Mouse (Mus musculus) limb, embryonic 10.5 days (tissue): ENCODE measurements at regions not wholly inside any gene's neighbourhood (a gene's known extent, or its start where the extent isn't known, plus 50 kb on each side); places are given as distances from the start of the nearest gene placed in this dataset.

Experiments
- DNase-seq: peaks from one replicate; pipeline ENCODE4 v3.0.0-alpha.2; 2017; ENCODE audit warnings: low spot score
- H3K27ac ChIP-seq: fragments of 300-500 bp; sonication (generic); 2 replicates; pipeline ENCODE4 v1.5.1; 2016; ENCODE audit warnings: mild to moderate bottlenecking
- H3K27me3 ChIP-seq: fragments of 300-500 bp; sonication (generic); 2 replicates; pipeline ENCODE4 v1.6.1; 2016; ENCODE audit warnings: low read depth, mild to moderate bottlenecking; ENCODE audit not compliant: poor library complexity, severe bottlenecking
- H3K36me3 ChIP-seq: fragments of 300-500 bp; sonication (generic); 2 replicates; pipeline ENCODE4 v1.6.1; 2016; ENCODE audit warnings: mild to moderate bottlenecking, moderate library complexity
- H3K4me1 ChIP-seq: fragments of 300-500 bp; sonication (generic); 2 replicates; pipeline ENCODE4 v1.6.1; 2016
- H3K4me3 ChIP-seq: fragments of 300-500 bp; sonication (generic); 2 replicates; pipeline ENCODE4 v1.5.1; 2016; ENCODE audit warnings: mild to moderate bottlenecking, moderate library complexity
- H3K9me3 ChIP-seq: fragments of 300-500 bp; sonication (generic); replicated peaks from 2 replicates; pipeline ENCODE4 v1.6.1; 2016; ENCODE audit warnings: mild to moderate bottlenecking
- WGBS: fragments of 180-500 bp; shearing (Covaris S2); methylation state at CpG from one replicate; pipeline ENCODE4 v1.1.7; 2016; 5-methylcytosine and 5-hydroxymethylcytosine counted together

DNA sequence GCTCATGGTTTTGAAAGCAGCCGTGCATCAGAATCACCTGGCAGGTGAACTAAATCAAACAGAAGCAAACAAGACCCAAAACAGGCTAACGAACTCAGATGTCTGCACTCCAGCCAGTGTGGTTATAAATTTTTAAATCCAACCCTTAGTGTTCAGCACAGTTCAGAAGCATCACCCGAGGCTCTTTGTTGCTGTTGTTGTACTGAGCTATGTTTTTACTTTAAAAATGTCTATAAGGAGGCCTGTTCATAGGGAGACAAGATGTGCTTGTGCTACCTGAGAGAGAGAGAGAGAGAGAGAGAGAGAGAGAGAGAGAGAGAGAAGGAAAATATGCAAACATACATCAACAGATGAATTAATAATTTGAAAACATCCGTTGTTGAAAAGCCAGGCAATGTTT, 1503.1 kb upstream of the Gm6569 start:
- Histone ChIP-seq H3K4me1 (no peaks in the 10 kb centered on the region), H3K27me3 (no peaks in the 10 kb centered on the region), H3K36me3 (no peaks in the 10 kb centered on the region), H3K4me3 (no peak overlapping the region), H3K9me3 (no peaks in the 10 kb centered on the region), H3K27ac (no peak overlapping the region)
- DNase-seq, result no peak
- 78% methylated on average over 4 of the region's 4 CpGs for WGBS

GRCm38 (mm10) chr15:72334497-72334896, 1499.9 kb upstream of the Gm6569 start:
- Histone ChIP-seq H3K9me3 (no peaks in the 10 kb centered on the region), H3K4me1 (no peaks in the 10 kb centered on the region), H3K27ac (no peak overlapping the region), H3K4me3 (no peak overlapping the region), H3K36me3 (no peaks in the 10 kb centered on the region), H3K27me3 (no peaks in the 10 kb centered on the region)
- no peak for DNase-seq
- WGBS, result 89% methylated on average over 4 of the region's 4 CpGs

DNA sequence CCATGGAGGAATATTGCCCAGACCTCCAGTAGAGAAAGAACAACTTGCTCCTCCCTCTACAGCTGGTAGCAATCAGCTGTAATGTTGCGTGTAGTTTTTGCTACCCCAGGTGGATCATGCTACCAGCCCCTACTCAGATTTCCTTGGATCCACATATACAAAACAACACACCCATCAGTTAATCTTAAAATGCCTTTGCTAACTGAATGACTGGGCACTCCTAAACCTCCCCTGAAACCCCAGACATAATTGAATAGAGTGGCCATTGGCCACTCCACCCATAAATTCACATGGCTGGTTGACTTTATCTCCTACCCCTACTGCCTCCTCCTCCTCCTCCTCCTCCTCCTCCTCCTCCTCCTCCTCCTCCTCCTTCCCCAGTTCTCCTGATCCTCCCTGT, 1494.7 kb upstream of the Gm6569 start:
- DNase-seq, result no peak
- WGBS, result 82% methylated on average over 1 of the region's 1 CpGs
- H3K27me3 ChIP-seq, result no peaks in the 10 kb centered on the region
- H3K27ac ChIP-seq, result no peak overlapping the region
- no peaks in the 10 kb centered on the region for H3K9me3 ChIP-seq
- no peaks in the 10 kb centered on the region for H3K4me1 ChIP-seq
- no peak overlapping the region for H3K4me3 ChIP-seq
- H3K36me3 ChIP-seq, result no peaks in the 10 kb centered on the region

GRCm38 (mm10) chr15:72341991-72342390, 1492.4 kb upstream of the Gm6569 start:
- no peak for DNase-seq
- H3K36me3 ChIP-seq, result no peaks in the 10 kb centered on the region

GRCm38 (mm10) chr15:72342504-72342903, 1491.9 kb upstream of the Gm6569 start:
- no peak overlapping the region for H3K4me3 ChIP-seq

More at GRCm38 (mm10) chr15:72341991-72342390, 1492.4 kb upstream of the Gm6569 start:
- Histone ChIP-seq H3K4me3 (no peak overlapping the region), H3K27ac (no peak overlapping the region), H3K27me3 (no peaks in the 10 kb centered on the region), H3K9me3 (no peaks in the 10 kb centered on the region), H3K4me1 (no peaks in the 10 kb centered on the region)
- WGBS, result 96% methylated on average over 2 of the region's 2 CpGs

GRCm38 (mm10) chr15:72343794-72344193, 1490.6 kb upstream of the Gm6569 start:
- Histone ChIP-seq H3K36me3 (no peaks in the 10 kb centered on the region), H3K4me3 (no peak overlapping the region), H3K4me1 (no peaks in the 10 kb centered on the region), H3K27me3 (no peaks in the 10 kb centered on the region), H3K9me3 (no peaks in the 10 kb centered on the region), H3K27ac (no peak overlapping the region)
- DNase-seq, result no peak

More at GRCm38 (mm10) chr15:72342504-72342903, 1491.9 kb upstream of the Gm6569 start:
- no peak overlapping the region for H3K27ac ChIP-seq
- H3K27me3 ChIP-seq, result no peaks in the 10 kb centered on the region
- no peaks in the 10 kb centered on the region for H3K36me3 ChIP-seq
- no peaks in the 10 kb centered on the region for H3K9me3 ChIP-seq
- WGBS, result 77% methylated on average over 4 of the region's 4 CpGs
- DNase-seq, result peak; percentile 12
- no peaks in the 10 kb centered on the region for H3K4me1 ChIP-seq

DNA sequence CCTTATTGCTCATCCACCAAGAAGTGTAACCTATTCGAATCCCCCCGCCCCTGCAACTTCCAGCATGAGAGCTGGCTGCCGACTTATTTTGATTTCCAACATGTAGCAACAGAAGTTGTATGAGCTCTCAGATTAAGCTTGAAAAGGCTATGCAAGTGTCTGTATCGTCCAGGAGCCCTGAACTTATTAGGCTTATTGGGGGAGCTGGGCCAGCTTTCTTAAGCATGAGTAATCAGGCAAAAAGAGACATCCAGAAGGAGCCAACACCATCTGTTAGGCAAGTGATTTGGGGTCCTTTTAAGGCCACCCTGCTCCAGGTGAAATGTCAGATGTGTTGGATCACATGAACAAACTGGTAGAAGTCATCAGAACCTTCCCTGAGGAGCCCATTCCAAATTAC, 1481.0 kb upstream of the Gm6569 start:
- no peaks in the 10 kb centered on the region for H3K9me3 ChIP-seq
- H3K27ac ChIP-seq, result no peak overlapping the region
- H3K36me3 ChIP-seq, result no peaks in the 10 kb centered on the region
- no peaks in the 10 kb centered on the region for H3K4me1 ChIP-seq
- H3K27me3 ChIP-seq, result no peaks in the 10 kb centered on the region
- DNase-seq, result no peak
- WGBS, result 91% methylated on average over 4 of the region's 4 CpGs
- H3K4me3 ChIP-seq, result no peak overlapping the region

DNA sequence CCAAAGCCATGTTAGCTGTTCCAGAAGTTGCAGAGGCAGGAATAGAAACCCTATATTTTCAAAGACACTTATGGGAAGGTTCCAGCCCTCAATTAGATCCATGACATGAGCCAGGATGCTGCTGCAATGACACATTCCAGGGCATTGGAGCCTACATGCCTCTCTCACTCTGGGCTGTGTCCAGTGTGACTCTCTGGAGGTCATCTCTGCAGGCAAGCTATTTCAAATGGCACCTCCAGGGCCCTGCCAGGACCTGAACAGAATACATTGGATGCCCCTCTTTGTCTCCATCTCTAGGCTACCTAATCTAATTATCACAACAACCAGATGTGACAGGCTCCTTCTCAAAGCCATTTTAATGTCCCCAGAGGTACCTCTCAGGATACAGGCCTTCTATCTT, 1478.7 kb upstream of the Gm6569 start:
- no peak for DNase-seq
- no peaks in the 10 kb centered on the region for H3K4me1 ChIP-seq
- H3K27ac ChIP-seq, result no peak overlapping the region
- H3K9me3 ChIP-seq, result no peaks in the 10 kb centered on the region
- no peaks in the 10 kb centered on the region for H3K36me3 ChIP-seq
- H3K4me3 ChIP-seq, result no peak overlapping the region
- no peaks in the 10 kb centered on the region for H3K27me3 ChIP-seq

- Histone ChIP-seq H3K27me3 (no peaks in the 10 kb centered on the region), H3K36me3 (no peaks in the 10 kb centered on the region), H3K4me1 (no peaks in the 10 kb centered on the region), H3K4me3 (no peak overlapping the region), H3K9me3 (no peaks in the 10 kb centered on the region), H3K27ac (no peak overlapping the region)
- no peak for DNase-seq
- WGBS, result 88% methylated on average over 6 of the region's 6 CpGs
These were observed 1474.7 kb upstream of the Gm6569 start for GRCm38 (mm10) chr15:72359636-72360035.

- Histone ChIP-seq H3K4me3 (no peak overlapping the region), H3K27me3 (no peaks in the 10 kb centered on the region), H3K27ac (no peak overlapping the region), H3K36me3 (no peaks in the 10 kb centered on the region), H3K9me3 (no peaks in the 10 kb centered on the region), H3K4me1 (no peaks in the 10 kb centered on the region)
- WGBS, result 100% methylated on average over 3 of the region's 3 CpGs
- no peak for DNase-seq
These were observed 1474.3 kb upstream of the Gm6569 start for GRCm38 (mm10) chr15:72360049-72360448.

DNA sequence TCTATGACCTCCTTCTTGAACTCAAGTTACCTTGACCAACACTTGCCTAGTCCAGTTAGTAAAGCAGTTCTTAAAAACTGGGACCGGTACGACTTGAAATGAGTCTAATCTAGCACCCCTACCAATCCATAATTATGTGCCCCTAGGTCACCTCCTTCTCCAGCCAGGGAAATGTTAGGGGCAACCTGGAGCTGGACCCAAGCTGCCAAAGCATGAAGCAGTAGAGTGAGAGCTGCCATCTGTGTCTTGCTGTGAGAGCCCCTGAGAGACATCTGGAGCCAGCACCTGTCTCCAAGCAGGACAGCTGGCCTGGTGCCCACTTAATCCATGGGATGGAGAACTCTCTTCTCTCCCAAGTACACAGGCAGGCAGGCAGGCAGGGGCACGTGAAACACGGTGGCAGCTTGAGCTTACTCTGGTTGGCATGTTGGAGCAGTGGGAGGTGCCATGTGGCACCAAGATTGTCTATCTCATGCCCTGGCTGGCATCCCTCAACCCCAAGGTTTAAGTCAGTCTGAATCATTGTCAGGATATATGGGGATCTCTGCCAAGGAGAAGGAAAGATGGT, 1473.8 kb upstream of the Gm6569 start:
- no peak overlapping the region for H3K27ac ChIP-seq
- H3K9me3 ChIP-seq, result no peaks in the 10 kb centered on the region
- no peaks in the 10 kb centered on the region for H3K4me1 ChIP-seq
- H3K27me3 ChIP-seq, result no peaks in the 10 kb centered on the region
- WGBS, result 92% methylated on average over 4 of the region's 4 CpGs
- H3K4me3 ChIP-seq, result no peak overlapping the region
- no peaks in the 10 kb centered on the region for H3K36me3 ChIP-seq
- no peak for DNase-seq

DNA sequence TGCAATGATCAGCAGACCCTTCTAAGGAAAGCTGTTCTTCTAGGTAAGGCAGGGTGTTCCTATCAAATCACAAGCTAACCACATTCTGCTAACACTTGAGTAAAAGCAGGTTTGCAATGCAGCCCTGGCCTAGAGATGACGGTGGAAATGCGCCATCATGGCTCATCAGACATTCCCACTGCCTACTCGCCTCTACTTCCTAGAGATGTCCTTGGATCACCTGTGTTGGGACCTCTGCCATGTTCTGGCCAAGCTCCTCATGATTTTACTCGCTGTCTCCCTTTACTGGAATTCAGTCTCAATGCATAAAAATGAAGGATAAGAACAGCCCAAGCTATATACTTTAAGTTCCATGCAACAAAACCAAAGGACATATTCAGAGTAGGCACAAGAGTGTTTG, 1461.3 kb upstream of the Gm6569 start:
- Histone ChIP-seq H3K27me3 (no peaks in the 10 kb centered on the region), H3K36me3 (no peaks in the 10 kb centered on the region), H3K27ac (no peak overlapping the region), H3K4me1 (no peaks in the 10 kb centered on the region), H3K4me3 (no peak overlapping the region), H3K9me3 (no peaks in the 10 kb centered on the region)
- DNase-seq, result no peak
- WGBS, result 88% methylated on average over 4 of the region's 4 CpGs

DNA sequence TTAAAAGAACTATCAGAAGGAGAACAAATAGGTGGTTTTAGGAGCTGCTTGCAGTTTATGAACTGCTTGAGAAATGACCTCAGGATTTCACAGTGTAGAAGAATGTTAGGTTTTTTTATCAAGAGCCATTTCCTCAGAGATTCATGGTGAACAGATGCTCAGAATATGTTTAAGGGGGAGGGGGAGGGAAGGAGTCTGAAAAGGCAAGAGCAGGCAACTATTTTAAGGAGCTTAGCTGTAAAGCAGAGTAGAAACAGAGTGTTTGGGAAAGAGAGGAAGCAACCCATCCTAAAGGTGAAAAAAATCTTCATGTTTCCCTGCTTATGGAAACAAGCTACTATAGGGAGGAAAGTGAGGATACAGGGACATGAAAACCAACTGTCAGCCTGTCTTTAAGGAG, 1457.2 kb upstream of the Gm6569 start:
- Histone ChIP-seq H3K36me3 (no peaks in the 10 kb centered on the region), H3K4me1 (no peaks in the 10 kb centered on the region), H3K27me3 (no peaks in the 10 kb centered on the region), H3K27ac (no peak overlapping the region), H3K9me3 (no peaks in the 10 kb centered on the region), H3K4me3 (no peak overlapping the region)
- no peak for DNase-seq

DNA sequence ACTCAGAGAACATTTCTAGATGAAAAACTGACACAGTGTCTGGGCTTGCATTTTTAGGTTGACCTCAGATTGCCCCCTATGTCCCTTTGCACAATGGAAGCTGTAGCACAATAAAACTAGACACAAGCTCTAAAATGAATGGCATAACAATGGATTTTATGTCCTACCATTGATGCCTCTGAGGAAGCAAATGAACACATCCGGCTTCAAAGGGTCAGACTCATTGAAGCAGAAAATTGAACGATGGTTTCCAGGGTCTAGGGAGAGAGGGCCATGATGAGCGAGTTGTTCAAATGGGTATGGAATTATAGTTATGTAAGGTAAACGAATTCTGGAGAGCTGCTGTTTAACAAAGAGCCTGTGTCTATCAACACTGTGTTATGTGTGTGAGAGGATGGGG, 1455.1 kb upstream of the Gm6569 start:
- H3K9me3 ChIP-seq, result no peaks in the 10 kb centered on the region
- DNase-seq, result no peak
- H3K36me3 ChIP-seq, result no peaks in the 10 kb centered on the region
- H3K27ac ChIP-seq, result no peak overlapping the region
- WGBS, result 78% methylated on average over 4 of the region's 4 CpGs
- H3K4me3 ChIP-seq, result no peak overlapping the region
- H3K27me3 ChIP-seq, result no peaks in the 10 kb centered on the region
- no peaks in the 10 kb centered on the region for H3K4me1 ChIP-seq
